Mouse (Mus musculus): ENCODE measurements at regions not wholly inside any gene's neighbourhood (a gene's known extent, or its start where the extent isn't known, plus 50 kb on each side); places are given as distances from the start of the nearest gene placed in this dataset.

GRCm38 (mm10) chr16:61850310-61850709, 936.3 kb downstream of the Nsun3 start:
- DNase-seq, result peak; percentile 56 to 60
